Mouse (Mus musculus) kidney, adult 2 months (tissue): ENCODE data around the gene Syce2.

ENCODE experiments used
- CTCF ChIP-seq: fragments of 200-500 bp; conservative IDR thresholded peaks from 2 replicates; pipeline ENCODE4 v1.5.1; 2011; ENCODE audit warnings: low read depth, mild to moderate bottlenecking, control low read depth, low read length, moderate library complexity, mixed read lengths; ENCODE audit not compliant: insufficient read depth, insufficient read length
- POLR2A ChIP-seq: fragments of 200-500 bp; IDR thresholded peaks from one replicate; pipeline ENCODE4 v1.6.1; 2011; ENCODE audit warnings: low read depth, low read length, control low read depth

DNA sequence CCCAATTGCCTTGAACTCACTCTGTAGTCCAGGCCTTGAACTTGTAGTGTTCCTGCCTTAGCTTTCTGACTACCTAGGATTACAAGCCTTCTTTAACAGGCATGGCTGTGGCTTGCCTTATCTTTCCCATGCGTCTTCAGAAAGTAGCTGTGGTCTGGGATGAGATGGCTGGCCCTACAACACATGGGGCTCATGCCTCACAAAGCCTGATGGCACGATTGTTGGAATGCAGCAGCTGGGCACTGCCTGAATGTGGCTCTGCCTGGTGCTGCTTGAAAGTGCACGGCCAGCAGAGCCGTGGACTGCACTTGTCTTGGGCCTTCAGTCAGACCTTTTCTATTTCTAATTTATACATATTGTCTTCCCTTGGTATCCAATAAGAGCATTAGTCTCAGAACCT lies 12.8 kb downstream of the Syce2 start:
- TF ChIP-seq CTCF = no peak
- no peak for TF ChIP-seq POLR2A
